Mouse (Mus musculus) lung, embryonic 15.5 days (tissue): ENCODE data around the gene Prelid3b. TPM values are rescaled to one million over a fixed set of nuclear protein-coding genes. Genes with fewer than 3 reads are reported as not detected.
A peak's percentile ranks its signal among the peaks of the same experiment; 100 is the strongest.

Experiments
- ATAC-seq: fragments of 200-750 bp; cut with Nextera tagmentation; 2 replicates; pipeline ENCODE4 v1.8.0; 2017; ENCODE audit warnings: moderate number of reproducible peaks, borderline replicate concordance; ENCODE audit not compliant: low FRiP score, low TSS enrichment; ENCODE audit errors: extremely low read depth
- H3K27ac ChIP-seq: fragments of 300-500 bp; sonication (generic); 2 replicates; pipeline ENCODE4 v1.5.1; 2015; ENCODE audit warnings: moderate library complexity, mild to moderate bottlenecking, inconsistent platforms
- H3K27me3 ChIP-seq: fragments of 300-500 bp; sonication (generic); 2 replicates; pipeline ENCODE4 v1.6.1; 2015; ENCODE audit warnings: inconsistent platforms
- H3K36me3 ChIP-seq: fragments of 300-500 bp; sonication (generic); 2 replicates; pipeline ENCODE4 v1.6.1; 2015; ENCODE audit warnings: inconsistent platforms
- H3K4me1 ChIP-seq: fragments of 300-500 bp; sonication (generic); 2 replicates; pipeline ENCODE4 v1.6.1; 2015; ENCODE audit warnings: inconsistent platforms
- H3K4me2 ChIP-seq: fragments of 300-500 bp; sonication (generic); 2 replicates; pipeline ENCODE4 v1.6.1; 2015; ENCODE audit warnings: inconsistent platforms, mild to moderate bottlenecking, moderate library complexity
- H3K4me3 ChIP-seq: fragments of 300-500 bp; sonication (generic); 2 replicates; pipeline ENCODE4 v1.5.1; 2015; ENCODE audit warnings: mild to moderate bottlenecking, inconsistent platforms
- H3K9ac ChIP-seq: fragments of 300-500 bp; sonication (generic); 2 replicates; pipeline ENCODE4 v1.6.1; 2015; ENCODE audit warnings: inconsistent platforms
- H3K9me3 ChIP-seq: fragments of 300-500 bp; sonication (generic); 2 replicates; pipeline ENCODE4 v1.6.1; 2016; ENCODE audit warnings: inconsistent platforms
- WGBS: fragments of 180-500 bp; shearing (Covaris S2); methylation state at CpG from one replicate; pipeline ENCODE4 v1.1.7; 2015; 5-methylcytosine and 5-hydroxymethylcytosine counted together
- polyA plus RNA-seq: library from polyadenylated mRNA; unstranded; fragments of >200 nt; fragmentation: Nextera tagmentation; extraction: Ambion mirVana; gene quantifications from 2 replicates; pipeline ENCODE4 v1.2.1, GENCODE M21; 2015

Prelid3b gene
- polyA plus RNA-seq, 1 experiment from 2014 or later = 116 TPM

GRCm38 (mm10) chr2:174438737-174439449 lies 34.0 kb downstream of the Prelid3b start, which contains the start of gene Ctsz:
Ctsz (minus strand) TSS chr2:174439039.
- H3K4me2 ChIP-seq = peak within 1 kb of the TSS; percentile 80
- H3K4me1 ChIP-seq = peaks cover 34% of the 10 kb centered on the region
- WGBS = under 1% methylated on average over 38 of the region's 38 CpGs
- 0 out of 2 replicates have a peak, but pooled peaks cover 3% of the 10 kb centered on the region for H3K36me3 ChIP-seq
- peak within 1 kb of the TSS; percentile 53 for H3K9ac ChIP-seq
- H3K27ac ChIP-seq = peak within 1 kb of the TSS; percentile 24; the same call in 1 of the 2 replicates
- no peaks in the 10 kb centered on the region for H3K9me3 ChIP-seq
- peak within 1 kb of the TSS; percentile 64 for H3K4me3 ChIP-seq
- no peaks in the 10 kb centered on the region for H3K27me3 ChIP-seq
- ATAC-seq = peak; percentile 76

- H3K27ac ChIP-seq = 0 out of 2 replicates have a peak overlapping the region, but pooled peaks have one; percentile 24
Observed at GRCm38 (mm10) chr2:174438181-174438580, 34.7 kb downstream of the Prelid3b start.

GRCm38 (mm10) chr2:174437697-174437982 lies 35.2 kb downstream of the Prelid3b start:
- Histone ChIP-seq H3K4me2 (peak overlapping the region; percentile 80), H3K4me3 (peak overlapping the region; percentile 64), H3K27ac (0 out of 2 replicates have a peak overlapping the region, but pooled peaks have one; percentile 24), H3K27me3 (no peaks in the 10 kb centered on the region), H3K36me3 (peaks cover 9% of the 10 kb centered on the region; the same call in 1 of the 2 replicates), H3K9me3 (no peaks in the 10 kb centered on the region), H3K4me1 (peaks cover 25% of the 10 kb centered on the region), H3K9ac (no peak overlapping the region)
- 85% methylated on average over 4 of the region's 4 CpGs for WGBS
- no peak for ATAC-seq

More at GRCm38 (mm10) chr2:174438181-174438580, 34.7 kb downstream of the Prelid3b start:
- peak overlapping the region; percentile 64 for H3K4me3 ChIP-seq
- 0 out of 2 replicates have a peak, but pooled peaks cover 6% of the 10 kb centered on the region for H3K36me3 ChIP-seq
- H3K4me2 ChIP-seq = peak overlapping the region; percentile 80
- no peak for ATAC-seq
- no peaks in the 10 kb centered on the region for H3K27me3 ChIP-seq
- H3K9ac ChIP-seq = peak overlapping the region; percentile 53
- 62% methylated on average over 11 of the region's 11 CpGs for WGBS
- H3K4me1 ChIP-seq = peaks cover 29% of the 10 kb centered on the region
- no peaks in the 10 kb centered on the region for H3K9me3 ChIP-seq

- Histone ChIP-seq H3K9ac (no peak overlapping the region), H3K4me1 (peaks cover 25% of the 10 kb centered on the region), H3K27me3 (no peaks in the 10 kb centered on the region), H3K4me3 (peak overlapping the region; percentile 64; the same call in 1 of the 2 replicates), H3K9me3 (no peaks in the 10 kb centered on the region), H3K36me3 (peaks cover 13% of the 10 kb centered on the region; the same call in 1 of the 2 replicates), H3K4me2 (peak overlapping the region; percentile 80), H3K27ac (no peak overlapping the region)
- 93% methylated on average over 7 of the region's 7 CpGs for WGBS
- no peak for ATAC-seq
Observed at GRCm38 (mm10) chr2:174436916-174437696, 35.8 kb downstream of the Prelid3b start.

GRCm38 (mm10) chr2:174436076-174436701 lies 36.7 kb downstream of the Prelid3b start:
- no peaks in the 10 kb centered on the region for H3K27me3 ChIP-seq
- ATAC-seq = no peak

GRCm38 (mm10) chr2:174434943-174435342 lies 37.9 kb downstream of the Prelid3b start:
- no peak overlapping the region for H3K9ac ChIP-seq
- H3K27me3 ChIP-seq = no peaks in the 10 kb centered on the region
- H3K4me2 ChIP-seq = no peak overlapping the region
- peaks cover 22% of the 10 kb centered on the region for H3K4me1 ChIP-seq
- ATAC-seq = no peak
- no peaks in the 10 kb centered on the region for H3K9me3 ChIP-seq
- peaks cover 24% of the 10 kb centered on the region; the same call in 1 of the 2 replicates for H3K36me3 ChIP-seq
- no peak overlapping the region for H3K4me3 ChIP-seq
- no peak overlapping the region for H3K27ac ChIP-seq
- 96% methylated on average over 9 of the region's 9 CpGs for WGBS

More at GRCm38 (mm10) chr2:174436076-174436701, 36.7 kb downstream of the Prelid3b start:
- Histone ChIP-seq H3K9ac (no peak overlapping the region), H3K36me3 (peaks cover 16% of the 10 kb centered on the region; the same call in 1 of the 2 replicates), H3K9me3 (no peaks in the 10 kb centered on the region), H3K4me3 (no peak overlapping the region), H3K4me1 (peaks cover 22% of the 10 kb centered on the region), H3K27ac (no peak overlapping the region), H3K4me2 (no peak overlapping the region)
- WGBS = 85% methylated on average over 26 of the region's 26 CpGs

- ATAC-seq = no peak
- Histone ChIP-seq H3K9ac (no peak overlapping the region), H3K4me2 (no peak overlapping the region), H3K4me1 (no peaks in the 10 kb centered on the region), H3K27ac (no peak overlapping the region), H3K9me3 (no peaks in the 10 kb centered on the region), H3K4me3 (no peak overlapping the region), H3K36me3 (peaks cover 77% of the 10 kb centered on the region), H3K27me3 (no peaks in the 10 kb centered on the region)
- 87% methylated on average over 10 of the region's 10 CpGs for WGBS
Observed at GRCm38 (mm10) chr2:174428996-174429591, 43.8 kb downstream of the Prelid3b start.

- Histone ChIP-seq H3K27ac (no peak overlapping the region), H3K27me3 (no peaks in the 10 kb centered on the region), H3K4me3 (no peak overlapping the region), H3K4me2 (no peak overlapping the region), H3K9ac (no peak overlapping the region), H3K4me1 (no peaks in the 10 kb centered on the region), H3K9me3 (no peaks in the 10 kb centered on the region), H3K36me3 (peaks cover 80% of the 10 kb centered on the region)
- no peak for ATAC-seq
- 71% methylated on average over 18 of the region's 18 CpGs for WGBS
Observed at GRCm38 (mm10) chr2:174428076-174428835, 44.6 kb downstream of the Prelid3b start.

GRCm38 (mm10) chr2:174426856-174427255 lies 46.0 kb downstream of the Prelid3b start:
- no peak overlapping the region for H3K4me3 ChIP-seq
- no peak overlapping the region for H3K9ac ChIP-seq
- no peak overlapping the region for H3K4me2 ChIP-seq
- H3K36me3 ChIP-seq = peaks cover 86% of the 10 kb centered on the region
- no peaks in the 10 kb centered on the region for H3K27me3 ChIP-seq
- H3K9me3 ChIP-seq = no peaks in the 10 kb centered on the region
- 89% methylated on average over 12 of the region's 12 CpGs for WGBS
- H3K27ac ChIP-seq = no peak overlapping the region
- ATAC-seq = no peak
- H3K4me1 ChIP-seq = no peaks in the 10 kb centered on the region

GRCm38 (mm10) chr2:174424301-174425085 lies 48.4 kb downstream of the Prelid3b start:
- ATAC-seq = no peak
- 91% methylated on average over 11 of the region's 11 CpGs for WGBS
- no peak overlapping the region for H3K9ac ChIP-seq
- H3K27ac ChIP-seq = no peak overlapping the region
- no peaks in the 10 kb centered on the region for H3K4me1 ChIP-seq
- H3K36me3 ChIP-seq = peaks cover 91% of the 10 kb centered on the region
- no peak overlapping the region for H3K4me3 ChIP-seq
- H3K4me2 ChIP-seq = no peak overlapping the region
- H3K27me3 ChIP-seq = no peaks in the 10 kb centered on the region
- H3K9me3 ChIP-seq = no peaks in the 10 kb centered on the region
